Mouse (Mus musculus) T-helper 1 cell (primary cell): ENCODE measurements at regions not wholly inside any gene's neighbourhood (a gene's known extent, or its start where the extent isn't known, plus 50 kb on each side); places are given as distances from the start of the nearest gene placed in this dataset.

ENCODE experiments used
- in situ Hi-C: fragments of 300-600 bp; cut with MboI, MseI; formaldehyde crosslinking; loops from one replicate; pipeline ENCODE4 v1.15.1; 2025; ENCODE audit warnings: high pct_unique_total_duplicates

DNA sequence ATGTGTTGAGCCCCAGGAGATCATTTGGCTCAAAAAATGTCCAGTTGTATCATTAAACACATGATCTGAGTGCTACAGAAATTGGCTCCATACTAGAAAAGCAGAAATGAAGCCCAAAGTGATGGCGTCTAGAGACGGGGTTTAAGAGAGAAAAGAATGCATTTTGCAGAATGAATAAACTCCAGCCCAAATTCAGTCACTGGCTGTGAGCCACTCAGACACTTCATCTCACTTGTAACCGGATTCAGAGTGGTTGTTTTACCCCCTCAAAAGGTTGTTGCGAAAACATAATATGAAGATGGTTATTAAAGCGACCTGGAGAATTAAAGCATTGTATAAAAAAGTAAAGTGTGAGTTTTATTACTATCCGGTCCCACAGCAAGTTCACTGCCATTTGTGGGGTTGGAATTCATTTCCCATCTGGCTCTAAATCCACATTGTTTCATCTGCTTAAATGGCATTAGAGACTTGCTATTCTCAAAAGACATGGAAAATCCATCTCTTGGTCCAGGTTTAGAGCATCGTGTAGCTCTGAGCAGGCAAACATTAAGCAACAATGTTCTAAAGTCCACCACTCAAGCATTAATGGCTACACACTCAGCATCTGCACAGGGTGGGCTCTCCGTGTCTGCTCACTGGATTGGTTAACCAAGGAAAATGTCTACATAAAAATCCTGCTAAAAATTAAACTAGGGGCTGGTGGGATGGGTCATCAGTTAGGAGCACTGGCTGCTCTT lies 390.9 kb downstream of the Cd83 start:
- in situ Hi-C loops, result no loop called here

GRCm38 (mm10) chr13:44176121-44176520 lies 391.5 kb downstream of the Cd83 start:
- in situ Hi-C loops, result no loop called here

DNA sequence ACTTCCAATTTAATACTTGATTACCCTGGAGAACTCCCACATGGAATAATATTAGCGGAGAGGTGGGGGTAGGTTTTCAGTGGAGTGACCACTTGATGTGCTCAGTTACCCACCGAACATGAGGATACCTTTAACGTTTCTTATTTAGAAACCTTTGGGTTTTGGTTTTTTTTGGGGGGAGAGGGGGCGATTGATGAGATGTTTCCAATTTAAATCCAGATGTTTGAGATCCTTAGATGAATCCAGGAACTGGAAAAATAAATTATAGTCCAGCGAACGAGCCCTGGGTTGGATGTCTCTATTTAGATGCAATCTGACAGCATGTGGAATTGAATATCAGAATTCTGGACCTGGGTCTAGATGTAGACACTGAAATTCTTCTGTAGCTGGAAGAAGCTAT lies 393.4 kb downstream of the Cd83 start:
- in situ Hi-C loops, result no loop called here

GRCm38 (mm10) chr13:44180384-44180783 lies 395.8 kb downstream of the Cd83 start:
- in situ Hi-C loops, result no loop called here

DNA sequence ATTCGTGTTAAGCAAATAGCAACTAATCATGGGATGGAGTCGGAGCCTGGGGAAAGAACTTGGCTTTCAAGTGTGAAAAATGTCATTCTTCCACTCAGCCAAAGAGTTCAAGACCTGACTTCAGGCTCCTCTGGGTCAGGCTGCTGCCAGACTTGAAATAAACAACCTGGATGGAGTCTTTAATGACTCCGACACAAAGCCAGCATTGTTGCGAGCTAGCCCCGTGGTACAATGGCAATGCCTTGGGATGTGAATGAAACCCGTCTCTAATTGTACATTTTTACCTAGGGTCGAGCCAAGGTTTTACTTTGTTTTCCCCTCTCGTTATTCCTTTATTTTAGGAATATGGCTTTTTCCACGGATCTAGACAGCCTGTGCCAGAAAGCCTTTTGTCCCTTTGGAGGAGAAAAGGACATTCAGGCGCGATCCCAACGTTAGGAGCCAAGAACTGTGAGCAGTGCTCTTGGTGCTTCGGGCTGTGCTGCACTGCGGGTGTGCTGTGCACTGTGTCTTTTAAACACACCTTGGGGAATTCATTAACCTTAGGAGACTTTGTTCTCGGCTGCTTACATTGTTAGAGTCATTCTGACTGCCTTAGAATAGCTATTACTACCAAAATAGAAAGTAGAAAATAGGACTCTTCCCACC lies 398.1 kb downstream of the Cd83 start:
- in situ Hi-C loops, result no loop called here

DNA sequence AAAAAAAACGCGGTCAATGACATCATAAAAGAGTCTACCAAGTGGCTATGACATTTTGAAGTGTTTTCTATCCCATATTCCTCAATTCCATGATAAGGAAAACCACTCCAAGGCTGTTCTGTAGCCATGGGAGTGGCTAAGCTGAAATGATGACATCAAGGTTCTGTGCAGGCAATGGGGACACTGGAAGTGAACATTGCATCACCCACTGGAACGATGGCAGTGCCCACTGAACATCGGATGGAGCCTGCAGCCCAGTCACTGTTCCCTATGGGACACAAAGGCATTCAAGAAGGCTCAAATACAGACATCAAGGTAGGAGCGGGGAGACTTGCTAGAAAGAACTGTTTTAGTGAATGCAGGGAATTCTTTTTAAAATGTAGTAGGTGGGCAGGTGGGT lies 410.8 kb downstream of the Cd83 start:
- in situ Hi-C loops, result no loop called here

DNA sequence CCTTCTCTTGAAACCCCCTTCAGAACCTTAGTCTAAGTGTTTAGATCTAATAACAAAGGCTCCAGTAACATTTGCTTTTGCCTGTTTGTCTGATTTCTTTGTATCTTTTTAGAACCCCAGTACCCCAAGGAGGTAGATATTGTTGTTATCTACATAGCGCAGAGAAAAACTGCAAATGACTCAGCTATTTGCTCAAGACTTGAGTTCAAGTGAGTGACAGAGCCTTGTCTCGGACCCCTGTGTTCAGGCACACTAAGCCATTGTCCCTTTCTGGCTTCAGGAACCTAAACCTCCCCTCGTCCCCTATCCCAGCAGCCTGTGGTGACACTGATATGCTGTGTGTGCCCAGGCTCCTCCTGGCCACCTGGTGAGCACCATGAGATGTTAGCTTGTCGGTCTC lies 421.5 kb downstream of the Cd83 start:
- in situ Hi-C loops, result no loop called here

- in situ Hi-C loops, result no loop called here
These were observed 421.9 kb downstream of the Cd83 start for GRCm38 (mm10) chr13:44206448-44206847.

GRCm38 (mm10) chr13:44207400-44208005 lies 422.9 kb downstream of the Cd83 start:
- in situ Hi-C loops, result no loop called here

GRCm38 (mm10) chr13:44209036-44209435 lies 424.5 kb downstream of the Cd83 start:
- in situ Hi-C loops, result no loop called here

- in situ Hi-C loops, result no loop called here
These were observed 425.5 kb downstream of the Cd83 start for GRCm38 (mm10) chr13:44210123-44210522.

- in situ Hi-C loops, result no loop called here
These were observed 427.8 kb downstream of the Cd83 start for GRCm38 (mm10) chr13:44212356-44212755.

GRCm38 (mm10) chr13:44212936-44213335 lies 428.4 kb downstream of the Cd83 start:
- in situ Hi-C loops, result no loop called here

DNA sequence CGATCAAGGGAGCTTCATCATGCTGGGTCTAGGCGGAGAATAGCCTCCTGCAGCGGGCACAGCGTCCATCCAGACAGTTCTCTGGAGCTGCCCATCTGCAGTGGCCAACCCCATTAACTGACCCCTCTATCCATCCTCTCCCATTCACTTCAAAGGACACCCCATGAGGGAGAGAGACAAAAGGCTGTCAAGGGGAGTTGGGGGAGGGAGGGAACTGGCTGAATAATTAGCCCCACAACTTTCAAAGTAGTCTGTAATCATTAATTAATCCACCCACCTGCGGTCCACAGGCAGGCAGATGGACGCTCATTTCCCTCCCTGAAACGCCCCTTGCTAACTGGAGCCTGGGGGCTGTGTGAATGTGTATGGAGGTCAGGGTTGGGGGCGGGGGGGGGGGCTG lies 433.7 kb downstream of the Cd83 start:
- in situ Hi-C loops, result no loop called here

DNA sequence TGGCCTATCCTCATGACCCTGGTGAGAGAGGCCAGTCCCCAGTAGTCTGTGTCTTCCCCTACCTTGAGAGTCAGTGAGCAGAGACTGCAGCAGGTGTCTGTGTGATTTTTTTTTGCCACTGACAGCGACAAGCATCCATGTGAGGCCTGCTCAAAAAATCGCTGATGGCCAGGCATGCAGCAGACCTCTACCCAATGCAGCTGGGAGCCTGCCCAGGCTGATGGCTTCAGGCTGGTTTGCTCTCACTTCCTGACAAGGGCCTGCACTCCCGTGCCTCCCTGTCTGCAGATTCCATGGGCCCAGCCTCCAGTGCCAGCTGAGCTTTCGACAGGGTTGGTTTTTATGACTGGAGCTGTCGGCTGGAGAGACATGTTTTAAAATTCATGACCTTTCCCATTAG lies 437.1 kb downstream of the Cd83 start:
- in situ Hi-C loops, result no loop called here

DNA sequence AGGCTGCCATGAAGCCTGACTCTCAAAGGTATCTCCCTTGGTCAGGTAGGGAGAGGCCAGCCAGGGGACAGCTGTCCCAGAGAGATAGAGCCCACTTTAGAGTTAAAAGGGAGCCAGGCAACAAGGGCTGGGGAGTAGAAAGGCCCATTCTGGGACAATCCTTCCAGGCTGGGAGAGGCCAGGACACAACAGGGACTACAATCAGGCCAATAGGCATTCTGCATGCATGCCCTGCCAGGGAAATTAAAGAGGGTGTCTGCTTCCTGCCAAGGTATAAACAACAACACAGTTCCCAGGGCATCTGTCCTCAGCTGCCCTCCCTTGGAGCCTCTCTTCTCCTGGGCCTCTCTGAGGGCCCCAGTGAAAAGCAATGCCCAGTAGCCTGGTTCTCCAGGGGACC lies 437.8 kb downstream of the Cd83 start:
- in situ Hi-C loops, result no loop called here

DNA sequence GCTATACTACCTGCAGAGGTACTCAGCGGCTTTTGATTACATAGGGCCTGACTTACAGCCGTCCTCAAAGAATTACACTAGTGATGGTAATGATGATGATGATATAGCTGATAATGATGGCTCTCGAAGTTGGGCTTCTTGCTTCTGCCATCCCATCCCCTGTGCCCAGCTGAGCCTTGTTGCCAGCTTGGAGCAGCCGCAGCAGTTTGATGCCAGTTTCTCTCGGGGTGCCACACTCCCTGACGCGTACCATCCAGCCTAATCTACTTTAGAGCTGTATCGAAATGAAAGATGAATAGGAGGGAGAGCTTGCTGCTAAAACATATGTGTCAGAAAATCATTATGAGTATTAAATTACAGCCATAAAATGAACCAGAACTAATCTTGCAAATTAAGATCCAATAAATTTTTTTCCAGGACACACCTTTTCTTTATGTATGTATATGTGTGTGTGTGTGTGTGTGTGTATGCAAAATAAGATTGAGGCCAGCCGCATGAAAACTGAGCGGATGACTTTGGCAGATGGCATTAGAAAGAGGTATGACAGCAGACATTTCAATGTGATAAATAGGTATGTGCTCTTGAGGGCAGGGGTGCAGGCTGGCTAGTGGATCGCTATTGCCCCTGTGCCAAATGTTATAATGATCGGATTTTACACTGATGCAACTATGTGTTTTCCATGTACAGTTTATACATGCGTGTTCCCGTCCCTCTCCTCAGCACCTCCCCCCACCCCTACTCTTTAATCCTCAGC lies 443.3 kb downstream of the Cd83 start:
- in situ Hi-C loops, result no loop called here

- in situ Hi-C loops, result no loop called here
These were observed 444.1 kb downstream of the Cd83 start for GRCm38 (mm10) chr13:44228540-44229135.

- in situ Hi-C loops, result no loop called here
These were observed 444.6 kb downstream of the Cd83 start for GRCm38 (mm10) chr13:44229136-44229611.

GRCm38 (mm10) chr13:44231403-44231802 lies 446.8 kb downstream of the Cd83 start:
- in situ Hi-C loops, result no loop called here

- in situ Hi-C loops, result no loop called here
These were observed 447.5 kb downstream of the Cd83 start for GRCm38 (mm10) chr13:44231868-44232715.
